Mouse (Mus musculus) thymus, postnatal 14 days (tissue): ENCODE measurements around the gene Col19a1.

Experiments used
- DNase-seq: peaks from one replicate; pipeline ENCODE4 v3.0.0; 2021

Gene Col19a1

DNA sequence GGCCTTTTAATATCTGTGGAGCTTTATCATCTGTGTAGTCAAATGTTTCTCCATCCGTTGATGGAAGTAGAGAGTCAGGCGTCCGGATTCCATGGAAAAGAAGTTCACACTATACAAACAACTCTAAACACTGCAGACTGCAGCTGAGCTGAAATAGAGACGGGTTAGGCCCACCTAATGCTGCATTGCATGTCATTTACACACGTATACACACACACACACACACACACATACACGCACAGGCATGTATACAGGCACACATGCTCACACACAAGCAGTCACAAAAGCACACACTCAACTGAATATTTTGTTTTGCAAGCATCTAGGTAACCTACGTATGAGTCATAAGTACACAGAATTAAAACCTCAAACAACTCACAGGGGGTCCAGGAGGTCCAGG is 284.2 kb downstream of the Col19a1 start:
- no peak for DNase-seq

DNA sequence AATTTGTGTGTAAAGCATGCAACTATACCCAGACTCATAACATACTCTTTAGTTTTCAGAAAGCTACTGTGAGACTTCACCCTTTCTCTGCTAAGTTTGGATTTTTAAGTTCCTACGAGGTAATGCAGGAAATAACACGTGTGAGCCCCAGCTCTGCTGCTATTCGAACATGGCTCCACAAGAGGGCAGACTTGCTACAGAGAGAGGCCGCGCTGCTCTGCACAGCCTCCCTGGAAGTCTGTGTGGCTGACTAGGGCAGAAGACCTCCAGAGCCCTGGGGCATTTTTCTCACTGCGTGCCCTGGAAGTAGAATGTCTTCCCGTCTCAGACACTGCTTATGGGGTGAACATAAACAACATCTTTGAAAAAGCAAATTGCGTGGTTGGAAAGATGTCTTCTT is 284.6 kb downstream of the Col19a1 start:
- DNase-seq, result peak; percentile 5

DNA sequence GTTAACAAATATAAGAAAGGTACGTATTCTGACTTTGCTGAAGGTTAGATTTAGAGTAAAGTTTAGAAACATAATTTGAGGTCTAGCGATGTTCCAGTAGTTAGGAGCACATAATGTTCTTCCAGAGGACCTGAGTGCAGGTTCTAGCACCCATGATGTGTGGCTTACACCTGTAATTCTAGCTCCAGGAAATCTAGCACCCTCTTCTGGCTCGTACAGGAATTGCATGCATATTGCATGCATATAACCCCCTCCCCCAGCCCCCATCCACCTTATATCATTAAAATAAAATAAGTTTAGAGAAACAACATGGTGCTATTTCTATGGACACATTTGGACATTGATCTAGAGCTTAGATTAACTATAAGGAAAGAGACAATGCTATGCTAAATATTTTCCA is 286.6 kb downstream of the Col19a1 start:
- DNase-seq, result no peak

DNA sequence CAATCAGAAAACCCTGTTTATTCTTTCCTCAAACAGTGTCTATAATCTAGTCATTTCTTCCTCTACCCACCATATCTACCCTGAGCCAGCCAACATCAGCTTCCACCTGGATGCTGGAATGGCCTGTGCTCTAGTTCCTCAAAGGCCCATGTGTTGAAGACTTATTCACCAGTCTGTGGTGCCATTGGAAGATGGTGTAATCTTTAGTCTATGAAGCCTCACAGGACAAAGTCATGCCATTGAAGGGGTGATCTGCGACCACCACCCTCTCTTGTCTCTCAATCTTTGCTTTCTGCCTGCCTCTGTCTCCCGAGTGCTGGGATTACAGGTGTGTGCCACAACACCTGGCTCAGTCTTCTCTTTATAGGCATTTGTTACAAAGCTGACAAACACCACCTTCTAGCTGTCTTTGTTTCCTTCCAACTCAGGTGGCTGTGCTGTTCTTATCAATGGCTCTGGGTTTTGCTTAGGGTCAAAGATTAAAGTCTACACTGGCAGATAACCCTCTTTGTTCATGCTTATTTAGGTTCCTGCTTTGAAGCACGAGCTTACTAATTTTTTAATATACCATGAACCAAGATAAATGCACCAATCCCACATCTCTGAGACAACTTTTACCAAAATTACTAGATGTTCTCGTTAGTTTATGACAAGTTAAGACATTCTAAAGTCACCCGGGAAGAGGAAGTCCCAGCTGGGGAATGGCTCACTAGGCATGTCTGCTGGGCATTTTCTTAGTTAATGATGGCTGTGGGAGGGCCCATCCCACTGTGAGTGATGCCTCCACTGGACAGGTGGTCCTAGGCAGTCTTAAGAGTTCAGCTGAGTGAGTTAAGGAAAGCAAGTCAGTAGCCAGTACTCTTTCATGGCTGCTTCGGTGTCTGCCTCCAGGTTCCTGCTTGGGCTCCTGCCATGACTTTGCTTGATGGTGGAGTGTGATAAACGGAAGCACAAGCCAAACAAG is 292.0 kb downstream of the Col19a1 start:
- DNase-seq, result no peak

DNA sequence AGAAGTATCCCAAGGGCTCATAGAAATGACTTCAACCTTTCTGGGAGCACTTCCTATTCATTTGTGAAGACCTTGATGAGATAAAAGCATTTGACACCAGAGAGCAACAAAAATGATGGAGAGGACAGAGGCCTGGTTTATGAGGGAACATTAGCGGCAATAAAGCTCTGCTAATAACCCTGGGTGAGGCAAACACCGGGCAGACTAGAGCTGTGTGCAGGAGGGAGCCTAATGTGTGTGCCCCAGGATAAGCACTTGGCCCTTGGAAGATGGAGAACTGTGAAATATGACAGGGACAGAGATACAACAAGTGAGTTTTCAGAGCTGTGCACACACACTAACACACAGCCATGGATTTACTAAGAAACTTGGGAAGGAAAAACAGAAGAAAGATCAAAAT is 294.8 kb downstream of the Col19a1 start:
- DNase-seq, result no peak

DNA sequence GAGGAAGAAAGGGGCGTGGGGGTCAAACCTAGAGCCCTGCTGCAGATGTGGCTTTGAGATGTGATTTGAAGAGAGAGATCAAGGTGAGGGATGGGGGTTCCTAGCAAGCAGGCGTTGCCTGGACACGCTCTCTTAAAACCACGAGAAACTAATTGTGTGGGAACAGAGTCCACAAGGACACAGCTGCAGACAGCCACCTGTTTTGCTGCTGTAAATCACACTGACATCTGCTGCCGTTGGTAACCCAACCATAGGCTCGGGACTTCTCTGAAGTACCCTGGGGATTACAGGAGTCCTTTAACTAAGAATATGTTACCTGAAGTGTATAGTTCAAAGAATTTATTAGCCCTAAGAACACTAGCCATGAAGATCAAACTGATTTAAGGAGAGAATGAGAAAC is 300.9 kb downstream of the Col19a1 start:
- no peak for DNase-seq

DNA sequence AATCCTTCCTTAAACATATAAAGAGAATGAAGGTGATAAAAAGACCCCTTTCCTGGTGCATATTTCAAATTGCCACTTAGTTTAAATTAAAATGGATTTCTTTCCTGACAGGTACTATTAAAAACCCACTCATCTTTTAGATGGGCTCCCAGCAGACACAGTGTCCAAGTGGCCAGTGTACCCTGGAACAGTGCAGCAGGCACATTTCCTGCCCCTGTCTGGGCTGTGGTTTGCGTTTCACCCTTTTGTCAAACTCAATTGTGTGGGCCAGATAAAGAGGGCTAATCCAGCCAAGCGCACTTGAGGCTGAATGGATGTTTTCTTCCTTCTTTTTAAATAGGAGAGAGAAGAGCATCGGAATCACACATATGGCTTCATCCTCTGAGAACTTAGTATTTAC is 320.2 kb downstream of the Col19a1 start:
- no peak for DNase-seq

DNA sequence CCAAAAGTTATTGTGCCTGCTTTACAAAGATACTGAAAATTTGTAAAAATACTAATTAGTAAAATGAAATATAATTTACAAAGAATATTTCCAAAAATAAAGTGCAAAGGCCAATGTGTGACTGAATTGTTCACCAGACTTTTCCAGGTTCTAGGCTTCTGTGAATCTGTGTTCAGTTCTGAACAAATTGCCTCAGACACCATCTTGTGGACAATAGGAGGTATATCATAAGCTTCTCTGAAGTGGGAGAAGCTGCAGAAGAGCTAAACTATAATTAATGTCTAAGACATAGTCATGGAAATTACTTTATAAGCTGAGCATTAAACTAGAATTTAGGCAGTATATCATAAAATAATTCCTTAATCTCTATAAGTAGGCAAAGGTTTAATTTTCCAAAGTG is 326.1 kb downstream of the Col19a1 start:
- DNase-seq, result no peak

DNA sequence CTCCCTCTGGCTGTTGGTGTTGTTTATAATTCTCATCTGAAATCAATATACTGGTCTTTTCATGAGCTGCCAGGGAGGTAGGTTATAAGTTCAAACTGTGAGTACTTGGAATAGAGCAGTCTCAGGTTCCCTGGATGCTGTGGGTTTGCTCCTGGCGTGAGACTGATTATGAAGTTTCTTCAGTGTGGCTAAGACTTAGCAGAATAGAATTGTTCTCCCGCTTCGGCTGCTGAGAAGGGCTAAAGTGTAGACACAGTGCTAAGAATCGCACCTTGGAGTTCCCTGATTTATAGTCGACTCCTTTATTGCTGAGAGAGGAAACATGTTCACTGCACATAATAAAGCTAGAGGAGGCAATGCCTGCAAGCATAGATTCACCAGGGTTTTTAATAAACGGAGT is 327.9 kb downstream of the Col19a1 start:
- no peak for DNase-seq

DNA sequence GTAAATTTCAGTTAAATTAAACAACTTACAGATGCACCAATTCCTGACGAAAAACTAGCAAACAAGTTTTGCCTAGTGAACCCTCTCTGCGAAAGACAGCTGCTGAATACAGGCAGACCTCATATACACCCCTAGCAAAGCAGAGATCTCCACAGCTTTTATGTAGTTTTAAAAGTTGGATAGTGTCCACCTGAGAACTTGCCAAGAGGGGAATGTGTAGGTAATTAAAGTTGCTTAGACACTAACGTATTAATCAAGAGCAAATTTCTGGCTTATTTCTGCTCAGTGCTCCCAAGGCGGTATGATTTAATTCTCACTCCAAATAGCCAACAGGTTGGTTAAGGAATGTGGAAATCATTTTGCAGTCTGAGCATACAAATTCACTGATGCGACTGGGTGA is 329.3 kb downstream of the Col19a1 start:
- no peak for DNase-seq

DNA sequence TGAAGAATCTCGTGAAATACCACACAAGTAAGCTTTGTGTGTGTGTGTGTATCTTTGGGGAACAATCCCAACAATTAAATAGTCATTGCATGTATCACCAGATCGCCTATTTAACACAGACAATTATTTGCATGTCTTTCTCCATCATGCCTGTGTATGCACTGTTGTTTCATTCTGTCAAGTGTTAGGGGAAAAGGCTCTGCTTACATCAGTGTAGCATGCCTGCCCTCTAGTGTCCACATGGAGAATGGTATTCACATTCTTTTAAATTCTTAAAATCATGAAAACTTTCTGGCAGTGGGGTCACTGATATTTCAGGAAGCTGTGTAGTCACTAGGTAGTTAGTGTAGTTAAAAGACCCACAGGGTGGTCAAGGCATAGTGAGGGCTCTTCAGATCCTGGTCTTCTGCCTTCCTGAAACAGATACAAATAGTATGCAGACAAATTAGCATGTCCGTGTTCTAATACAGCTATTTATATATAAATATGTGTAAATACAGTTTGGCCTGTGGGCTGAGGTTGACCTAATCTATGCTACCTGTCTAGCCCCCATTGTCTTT is 338.1 kb downstream of the Col19a1 start:
- DNase-seq, result peak; percentile 3

DNA sequence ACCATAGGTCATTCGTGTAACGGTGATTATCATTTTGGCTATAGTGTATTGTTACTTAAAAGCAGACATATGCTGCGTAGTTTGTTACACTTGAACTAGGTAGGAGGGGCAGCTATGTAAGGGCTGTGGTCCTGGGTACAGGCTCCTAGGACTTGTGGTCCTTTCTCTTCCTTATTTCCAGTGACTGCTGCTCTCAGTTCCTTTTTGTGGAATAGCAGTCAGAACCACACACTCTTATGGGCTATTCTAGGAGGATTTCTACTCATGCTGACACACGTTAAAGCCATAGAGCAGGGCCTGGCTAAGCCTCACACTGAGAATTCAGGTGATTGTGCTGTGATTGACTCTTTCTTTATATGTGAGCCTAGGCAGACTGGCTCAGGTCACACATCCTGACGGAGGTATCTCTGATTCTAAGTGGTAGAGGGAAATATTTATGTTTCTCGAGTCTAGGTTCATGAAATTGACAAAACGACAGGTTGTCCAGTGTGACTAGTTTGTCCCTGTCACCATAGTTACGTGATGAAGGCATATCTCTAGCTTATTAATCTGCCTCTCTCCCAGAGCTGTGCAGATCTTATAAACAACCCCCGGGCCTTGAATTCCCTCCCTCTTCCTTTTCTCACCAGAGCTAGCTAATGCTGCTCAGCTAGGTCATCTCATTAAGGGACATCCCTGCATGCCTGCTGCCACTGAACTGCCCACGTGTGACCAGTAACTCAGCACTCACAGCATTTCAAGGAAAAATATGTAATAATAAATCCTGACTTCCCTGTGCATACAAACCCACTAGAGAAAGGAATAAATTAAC is 338.8 kb downstream of the Col19a1 start:
- no peak for DNase-seq

DNA sequence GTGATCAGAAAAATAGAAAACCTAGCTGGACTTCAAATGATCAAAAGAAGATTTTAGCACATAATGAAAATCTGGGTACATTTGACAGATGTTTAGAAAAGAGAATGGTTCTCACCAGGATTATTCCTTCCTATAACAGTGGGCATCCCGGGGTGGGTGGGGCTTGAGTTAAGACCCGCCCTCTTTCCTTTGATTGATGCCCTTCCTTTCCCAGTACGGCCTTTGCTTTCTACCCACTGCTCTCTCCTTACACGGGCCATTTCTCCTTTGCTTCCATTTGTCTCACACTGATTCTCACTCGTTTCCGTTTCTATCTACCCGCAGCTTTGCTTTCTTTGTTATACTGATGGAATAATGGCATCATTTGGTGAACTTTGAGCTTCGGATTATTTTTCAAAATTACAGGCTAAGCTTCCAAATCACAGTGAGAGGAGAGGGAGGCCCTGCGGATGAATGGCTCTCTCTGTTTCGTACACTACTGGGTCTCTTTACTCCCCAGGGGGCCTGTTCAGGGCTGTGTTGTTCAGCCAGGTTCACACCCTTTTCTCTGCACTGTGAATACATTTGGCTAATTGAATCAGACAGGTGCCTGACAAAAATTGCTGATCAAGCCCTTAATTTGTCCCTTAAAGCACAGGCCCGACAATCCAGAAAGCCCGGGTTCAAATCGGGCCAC is 341.4 kb downstream of the Col19a1 start:
- no peak for DNase-seq

DNA sequence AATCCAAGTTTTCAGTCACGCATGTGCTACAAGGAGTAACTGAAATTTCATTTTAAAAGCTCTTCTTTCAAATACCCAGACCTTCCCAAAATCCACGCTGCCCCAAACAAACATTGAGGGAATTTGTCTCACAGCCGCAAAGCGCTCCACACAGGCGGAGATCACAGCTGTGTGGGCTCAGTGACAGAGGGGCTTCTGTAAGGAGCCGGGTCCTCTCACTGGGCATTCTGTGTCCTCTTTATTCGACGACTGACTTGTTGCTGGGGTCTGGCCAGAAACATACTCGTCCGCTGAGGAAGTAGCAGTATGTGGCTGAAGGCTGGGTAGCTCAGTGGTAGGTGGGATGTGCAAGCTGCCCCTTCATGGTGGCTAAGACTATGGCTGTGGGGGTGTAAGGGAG is 342.3 kb downstream of the Col19a1 start:
- no peak for DNase-seq

DNA sequence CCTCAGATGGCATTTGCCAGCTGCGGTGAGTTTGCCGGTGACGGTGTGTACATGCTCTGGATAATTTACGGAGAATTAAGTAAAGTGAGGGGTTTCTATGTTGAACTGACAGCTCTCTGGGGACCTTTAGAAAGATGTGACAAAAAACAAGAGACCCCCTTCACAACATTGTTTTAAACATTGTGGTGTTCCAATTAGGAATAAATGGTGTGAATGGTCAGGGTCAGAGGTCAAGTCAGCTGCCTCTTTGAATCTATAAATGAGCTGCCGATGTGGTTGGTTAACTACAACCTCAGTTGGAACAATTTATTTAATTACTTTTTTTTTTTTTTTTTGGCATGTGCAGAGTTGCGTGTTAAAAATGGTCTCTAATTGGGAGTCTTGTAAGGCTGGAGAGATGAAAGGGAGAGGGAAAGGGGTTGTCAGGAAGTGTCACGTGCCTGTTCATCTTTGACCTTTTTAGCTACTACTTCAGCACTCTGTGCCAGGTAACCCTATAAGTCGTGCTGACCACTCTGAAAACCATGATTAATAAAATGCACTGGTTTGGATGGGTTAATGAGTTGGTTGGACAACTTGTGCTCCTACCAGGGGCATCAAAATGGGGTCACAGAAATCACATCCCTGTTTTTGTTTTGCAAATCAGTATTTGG is 347.1 kb downstream of the Col19a1 start:
- DNase-seq, result no peak

DNA sequence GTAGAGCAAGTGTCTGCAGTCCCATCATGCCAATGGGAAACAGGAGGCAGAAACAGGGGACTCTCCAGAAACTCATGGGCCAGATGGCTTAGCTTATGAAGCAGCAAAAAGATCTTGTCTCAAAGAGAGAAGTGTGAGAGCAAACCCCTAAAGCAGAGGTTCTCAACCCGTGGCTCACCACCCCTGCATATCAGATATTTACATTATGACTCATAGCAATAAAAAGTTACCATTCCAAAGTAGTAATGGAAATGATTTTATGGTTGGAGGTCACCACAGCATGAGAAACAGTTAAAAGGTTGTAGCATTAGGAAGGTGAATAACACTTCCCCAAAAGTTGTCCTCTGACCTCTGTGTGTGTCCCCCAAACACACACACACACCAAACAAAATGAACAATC is 350.9 kb downstream of the Col19a1 start:
- DNase-seq, result no peak

DNA sequence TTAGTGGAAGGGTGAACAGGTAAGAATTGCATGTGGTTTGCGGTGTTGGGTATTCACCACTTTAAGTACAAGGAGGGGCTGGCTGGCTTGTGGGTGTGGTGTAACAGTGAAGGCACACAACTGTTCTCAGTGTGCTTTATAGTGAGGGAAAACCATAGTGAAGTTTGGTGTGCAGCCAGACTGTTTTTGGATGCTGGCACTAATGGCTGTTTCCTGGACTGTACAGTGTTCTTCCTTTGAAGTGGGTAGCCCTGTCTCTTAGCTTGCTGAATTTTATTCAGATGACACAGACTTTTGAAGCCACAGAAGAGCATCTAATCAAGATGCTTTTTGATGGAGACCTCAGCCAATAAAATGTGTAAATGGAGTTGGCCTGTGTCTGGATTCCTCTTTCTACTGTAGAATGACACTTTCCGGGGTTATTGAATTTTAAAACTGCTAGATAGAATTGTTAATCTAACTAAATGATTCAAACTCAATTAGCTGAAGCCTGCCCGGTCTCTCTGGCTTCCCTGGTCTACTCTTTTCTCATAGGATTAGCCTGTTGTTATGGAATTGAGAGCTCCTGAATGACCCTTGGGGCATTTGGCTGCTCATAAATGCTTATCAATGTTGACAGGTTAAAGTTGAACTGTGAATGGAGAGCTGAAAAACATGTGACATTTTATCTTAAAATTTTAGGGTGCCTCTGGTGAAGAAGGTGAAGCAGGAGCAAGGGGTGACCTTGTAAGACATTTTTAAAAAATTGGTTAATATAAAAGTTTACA is 355.6 kb downstream of the Col19a1 start:
- DNase-seq, result no peak

DNA sequence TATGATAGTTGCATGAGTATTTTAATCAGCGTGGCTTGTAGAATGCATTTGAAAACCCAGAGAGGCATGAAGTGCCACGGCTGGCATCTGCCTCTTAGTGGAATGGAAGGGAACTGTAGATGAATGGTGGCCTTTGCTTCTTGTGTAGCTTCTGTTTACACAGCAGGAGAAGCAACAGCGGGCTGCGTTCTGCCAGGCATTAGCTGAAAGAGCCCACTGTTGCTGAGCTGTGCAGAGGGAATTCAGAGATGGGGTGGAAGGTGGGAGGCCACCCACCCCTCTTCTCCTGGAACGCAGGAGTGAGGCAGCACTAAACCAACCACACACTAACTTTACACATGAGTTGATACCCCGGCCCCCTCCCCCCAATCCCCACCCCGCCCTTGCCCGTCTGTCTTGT is 356.8 kb downstream of the Col19a1 start:
- no peak for DNase-seq

DNA sequence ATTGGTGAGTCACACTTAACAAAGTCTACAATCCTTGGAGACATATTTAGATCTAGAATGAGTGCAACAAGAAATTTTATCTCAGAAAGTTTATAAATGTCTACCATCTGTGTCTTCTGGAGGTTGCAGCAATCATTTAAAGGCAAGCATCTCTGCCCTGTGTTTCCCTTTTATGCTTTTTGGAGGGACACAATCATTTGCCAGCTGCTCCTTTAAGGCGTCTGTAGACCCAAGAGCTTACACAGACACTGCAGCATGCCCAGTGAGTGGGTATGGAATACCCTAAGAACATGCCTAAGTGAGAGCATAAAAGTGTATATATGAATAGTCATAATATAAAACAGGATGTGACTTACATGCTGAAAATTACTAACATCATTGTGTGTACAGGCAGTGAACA is 357.7 kb downstream of the Col19a1 start:
- DNase-seq, result no peak

DNA sequence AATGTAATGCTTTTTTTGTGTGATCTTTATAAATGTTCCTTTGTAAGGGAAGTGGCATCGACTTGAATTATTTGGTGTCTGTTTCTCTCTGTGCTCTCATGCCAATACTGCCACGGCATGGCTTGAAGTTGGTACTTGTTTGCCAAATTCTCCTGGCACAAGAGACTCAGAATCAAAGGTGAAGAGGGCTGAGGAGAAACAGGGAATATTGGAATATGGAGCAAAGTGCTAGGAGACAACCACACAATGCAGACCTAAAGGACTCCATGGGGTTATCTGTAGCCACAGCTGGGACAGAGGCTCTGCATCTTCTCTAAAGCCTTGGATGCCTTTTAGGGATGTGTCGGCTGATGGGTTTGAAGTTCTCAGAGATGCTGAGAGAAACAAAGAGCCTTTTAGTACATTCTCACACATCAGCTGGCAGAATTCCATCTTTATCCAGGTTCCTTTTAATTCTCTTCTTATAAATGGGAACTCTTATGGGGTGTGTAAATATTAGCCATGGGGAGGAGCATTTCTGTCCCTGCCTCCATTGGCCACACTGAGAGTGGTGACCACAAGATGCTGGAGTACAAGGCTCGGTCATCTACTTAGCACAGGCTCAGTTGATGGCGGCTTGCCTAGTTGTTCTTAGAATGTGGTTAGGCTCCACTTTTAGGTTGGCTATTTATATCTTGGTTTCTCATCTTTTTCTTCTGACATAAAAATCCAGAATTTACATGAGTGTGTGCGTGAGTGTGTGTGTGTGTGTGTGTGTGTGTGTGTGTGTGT is 360.1 kb downstream of the Col19a1 start:
- DNase-seq, result no peak
